Mouse (Mus musculus): ENCODE data around the gene Olfr96. TPM values are rescaled to one million over a fixed set of nuclear protein-coding genes. Genes with fewer than 3 reads are reported as not detected.

Gene Olfr96
- not detected in 2 replicates for polyA plus RNA-seq (2012; rRNA removed)

DNA sequence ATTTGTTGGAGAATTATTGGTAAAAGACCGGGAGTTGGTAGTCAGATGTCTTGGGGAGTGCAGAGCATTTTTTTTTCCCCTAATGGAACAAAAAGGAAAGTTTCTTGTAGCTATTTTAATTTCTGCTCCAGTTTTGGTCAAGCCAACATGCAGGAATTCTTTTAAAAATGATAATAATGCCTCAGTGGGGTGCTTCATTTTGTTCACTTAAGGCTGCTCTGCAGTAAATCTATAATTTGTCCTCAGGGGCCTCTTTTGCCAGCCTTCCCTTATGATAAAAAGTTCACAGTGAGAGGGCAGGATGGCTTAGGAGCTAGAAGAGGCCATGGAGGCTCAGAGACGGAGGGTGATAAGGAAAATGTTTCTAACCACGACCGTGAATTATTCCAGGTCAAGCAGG, at the start of gene Olfr96:
Olfr96 (plus strand) TSS at position 301 of the 400 bp plus-strand sequence.

DNA sequence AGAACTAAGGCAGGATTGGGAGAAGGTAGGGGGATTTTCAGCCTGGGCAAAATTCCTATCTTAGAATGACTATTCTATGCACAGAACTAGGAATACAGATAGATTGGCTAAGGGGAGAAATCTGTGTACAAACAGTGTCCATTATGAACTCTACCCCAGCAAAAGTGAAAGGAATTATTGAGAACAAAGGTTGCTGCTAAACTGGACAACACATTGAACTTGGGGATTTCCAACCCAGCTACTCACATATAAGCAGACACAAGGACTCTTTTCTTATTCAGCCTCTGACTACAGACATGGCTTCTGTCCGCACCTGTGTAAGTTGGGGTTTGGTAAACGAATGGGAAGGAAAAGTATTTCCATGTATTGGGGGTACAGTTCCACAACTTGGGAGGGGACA, 26.3 kb upstream of the Olfr96 start, which contains the start of gene Ubd:
Ubd (plus strand) TSS at position 237 of the 400 bp plus-strand sequence.

DNA sequence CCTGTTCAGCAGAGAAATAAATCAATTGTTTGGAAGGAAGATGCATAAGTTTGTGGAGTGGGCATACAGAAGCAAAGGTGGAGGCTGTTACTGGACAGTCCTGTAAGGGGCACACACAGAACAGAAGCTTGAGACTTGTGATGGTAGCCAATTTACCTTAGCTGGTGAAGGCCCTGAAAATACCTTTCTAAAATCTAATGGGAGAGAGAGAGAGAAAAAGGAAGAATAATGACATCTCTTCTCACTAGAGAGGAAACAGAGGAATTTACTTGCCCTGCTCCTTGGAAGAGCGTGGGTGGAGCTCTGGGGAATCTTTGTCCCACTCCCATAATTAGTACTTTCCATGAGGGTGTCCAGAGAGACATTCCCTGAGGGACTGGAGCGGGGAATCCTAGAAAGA, 19.1 kb upstream of the Olfr96 start, which contains the start of gene Olfr94:
Olfr94 (minus strand) TSS at position 101 of the 400 bp plus-strand sequence.

DNA sequence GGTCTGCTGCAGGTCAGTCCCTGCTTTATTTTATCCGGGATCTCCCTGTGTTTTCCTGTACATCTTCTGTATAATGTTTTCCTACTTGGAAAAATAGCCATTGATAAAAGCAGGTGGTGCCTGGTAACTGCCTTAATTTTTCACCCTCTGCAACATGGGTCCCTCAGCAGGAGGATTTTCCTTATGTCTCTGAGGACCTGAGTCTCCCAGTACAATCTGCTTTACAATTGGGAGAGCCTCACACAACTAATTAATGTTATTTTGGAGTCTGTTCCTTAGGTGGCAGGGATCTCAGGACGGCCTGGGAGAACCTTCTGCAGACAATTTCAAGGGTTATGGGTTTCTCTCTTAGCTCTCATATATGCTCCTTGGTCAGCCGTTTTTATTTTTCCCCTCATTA, 6.9 kb upstream of the Olfr96 start, which contains the start of gene Olfr95:
Olfr95 (minus strand) TSS at position 101 of the 400 bp plus-strand sequence.

DNA sequence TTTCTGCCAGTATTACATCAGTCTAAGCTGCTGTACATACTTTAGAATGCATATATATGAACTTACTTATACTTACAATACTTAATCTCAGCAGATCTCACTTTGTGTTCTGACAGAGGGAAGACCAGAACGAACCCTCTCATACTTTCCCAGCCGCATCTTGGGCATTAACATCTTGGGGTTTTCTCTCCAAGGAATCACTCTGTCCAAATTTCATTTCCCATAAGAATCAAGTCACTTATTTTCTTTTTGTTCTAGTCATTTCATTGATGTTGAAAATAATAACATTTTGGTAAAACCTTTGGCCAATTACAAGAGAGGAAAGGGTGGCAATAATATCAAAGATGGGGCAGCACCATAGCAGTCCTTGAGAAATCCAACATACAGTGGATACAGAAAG, 17.3 kb downstream of the Olfr96 start, which contains the start of gene Olfr97:
Olfr97 (minus strand) TSS at position 101 of the 400 bp plus-strand sequence.

DNA sequence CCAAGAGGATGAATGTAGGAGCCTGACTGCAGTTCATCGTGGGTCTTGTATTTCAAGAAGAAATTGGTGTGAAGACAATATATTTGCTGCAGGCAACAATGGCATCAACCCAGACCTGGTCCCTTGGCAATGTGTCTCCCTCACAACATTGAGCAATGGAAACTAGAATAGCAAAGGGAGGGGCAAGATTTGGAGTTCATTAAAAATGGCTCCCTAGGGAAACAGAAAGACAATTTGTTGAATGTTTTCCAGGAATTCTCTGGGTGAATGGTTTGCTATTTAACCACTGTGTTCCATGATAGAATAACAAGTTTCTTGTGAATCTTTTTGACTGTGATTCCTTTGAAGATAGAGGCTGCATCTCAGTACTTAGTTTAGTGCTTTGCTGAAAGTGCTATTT, 43.7 kb downstream of the Olfr96 start, which contains the start of gene Olfr98:
Olfr98 (minus strand) TSS at position 124 of the 400 bp plus-strand sequence.

DNA sequence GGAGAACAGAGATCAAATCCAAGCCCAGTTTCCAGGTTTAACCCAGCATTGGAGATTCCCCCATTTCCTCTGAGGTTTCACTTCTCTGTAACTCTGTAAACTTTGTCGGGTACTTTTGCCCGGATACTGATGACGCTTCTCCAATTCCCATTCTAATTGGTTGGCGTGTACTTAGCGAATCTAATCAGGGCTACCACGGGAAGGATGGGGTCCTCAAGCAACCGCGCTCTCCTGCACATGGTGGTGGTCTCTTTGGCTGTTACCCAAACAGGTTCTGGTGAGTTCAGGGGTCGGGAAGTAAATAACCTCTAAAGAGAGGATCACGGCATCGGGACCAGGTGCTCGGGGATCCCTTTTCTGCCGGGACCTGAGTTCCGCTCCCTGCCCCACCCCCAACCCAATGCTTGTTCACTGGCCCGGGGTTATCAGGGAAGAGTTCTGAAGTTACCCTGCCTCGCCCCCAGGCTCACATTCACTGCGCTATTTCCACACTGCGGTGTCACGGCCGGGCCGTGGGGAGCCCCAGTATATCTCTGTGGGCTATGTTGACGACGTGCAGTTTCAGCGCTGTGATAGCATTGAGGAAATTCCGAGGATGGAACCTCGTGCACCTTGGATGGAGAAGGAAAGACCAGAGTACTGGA, 50.2 kb downstream of the Olfr96 start, which contains the start of gene H2-M3:
H2-M3 (plus strand) TSS at position 163 of the 644 bp plus-strand sequence.

Other genes with a start within 250 kb of the Olfr96 start
- gene 2410137M14Rik, start 238.9 kb upstream of the Olfr96 start, polyA plus RNA-seq (2012; rRNA removed), result 0.61 and 0.72 TPM in 2 replicates
- gene H2-M5, start 230.6 kb upstream of the Olfr96 start, polyA plus RNA-seq (2012; rRNA removed), result 8.8 and 11.2 TPM in 2 replicates
- 133 and 194 TPM in 2 replicates for gene Zfp57, start 219.0 kb upstream of the Olfr96 start, polyA plus RNA-seq (2012; rRNA removed)
- not detected in 2 replicates for gene Mog, start 196.7 kb upstream of the Olfr96 start, polyA plus RNA-seq (2012; rRNA removed)
- gene Gabbr1, start 174.2 kb upstream of the Olfr96 start, polyA plus RNA-seq (2012; rRNA removed), result 73.5 and 100.0 TPM in 2 replicates
- not detected in 2 replicates for gene Olfr90, start 131.6 kb upstream of the Olfr96 start, polyA plus RNA-seq (2012; rRNA removed)
- not detected in 2 replicates for gene Olfr91, start 121.9 kb upstream of the Olfr96 start, polyA plus RNA-seq (2012; rRNA removed)
- not detected in 2 replicates for gene Olfr92, start 100.1 kb upstream of the Olfr96 start, polyA plus RNA-seq (2012; rRNA removed)
- gene Olfr93, start 58.7 kb upstream of the Olfr96 start, polyA plus RNA-seq (2012; rRNA removed), result not detected in 2 replicates
- not detected in 2 replicates for gene Ubd, start 26.3 kb upstream of the Olfr96 start, polyA plus RNA-seq (2012; rRNA removed)
- gene Olfr94, start 19.2 kb upstream of the Olfr96 start, polyA plus RNA-seq (2012; rRNA removed), result not detected in 2 replicates
- not detected in 2 replicates for gene Olfr95, start 7.0 kb upstream of the Olfr96 start, polyA plus RNA-seq (2012; rRNA removed)
- not detected in 2 replicates for gene Olfr97, start 17.2 kb downstream of the Olfr96 start, polyA plus RNA-seq (2012; rRNA removed)
- not detected in 2 replicates for gene Olfr98, start 43.6 kb downstream of the Olfr96 start, polyA plus RNA-seq (2012; rRNA removed)
- 0.97 and 1.1 TPM in 2 replicates for gene H2-M3, start 50.1 kb downstream of the Olfr96 start, polyA plus RNA-seq (2012; rRNA removed)
- gene Olfr99, start 63.3 kb downstream of the Olfr96 start, polyA plus RNA-seq (2012; rRNA removed), result not detected in 2 replicates
- gene Olfr101, start 84.2 kb downstream of the Olfr96 start, polyA plus RNA-seq (2012; rRNA removed), result not detected in 2 replicates
- gene Olfr102, start 96.9 kb downstream of the Olfr96 start, polyA plus RNA-seq (2012; rRNA removed), result not detected in 2 replicates
- not detected in 2 replicates for gene Olfr103, start 119.6 kb downstream of the Olfr96 start, polyA plus RNA-seq (2012; rRNA removed)
- gene Olfr104-ps, start 139.4 kb downstream of the Olfr96 start, polyA plus RNA-seq (2012; rRNA removed), result not detected in 2 replicates
- not detected in 2 replicates for gene Olfr105-ps, start 158.9 kb downstream of the Olfr96 start, polyA plus RNA-seq (2012; rRNA removed)
- gene Olfr106-ps, start 170.2 kb downstream of the Olfr96 start, polyA plus RNA-seq (2012; rRNA removed), result not detected in 2 replicates
- not detected in 2 replicates for gene Olfr107, start 179.1 kb downstream of the Olfr96 start, polyA plus RNA-seq (2012; rRNA removed)
- gene Olfr108, start 225.3 kb downstream of the Olfr96 start, polyA plus RNA-seq (2012; rRNA removed), result not detected in 2 replicates
- not detected in 2 replicates for gene Olfr109, start 238.8 kb downstream of the Olfr96 start, polyA plus RNA-seq (2012; rRNA removed)